Mouse (Mus musculus) kidney, postnatal 25 days (tissue): ENCODE data around the gene Bpi.

Experiments used
- DNase-seq, 2 experiments: peaks; one replicate each; pipeline ENCODE4 v3.0.0; 2021; ENCODE audit warnings: mixed read lengths in 2 of 2

Gene Bpi

DNA sequence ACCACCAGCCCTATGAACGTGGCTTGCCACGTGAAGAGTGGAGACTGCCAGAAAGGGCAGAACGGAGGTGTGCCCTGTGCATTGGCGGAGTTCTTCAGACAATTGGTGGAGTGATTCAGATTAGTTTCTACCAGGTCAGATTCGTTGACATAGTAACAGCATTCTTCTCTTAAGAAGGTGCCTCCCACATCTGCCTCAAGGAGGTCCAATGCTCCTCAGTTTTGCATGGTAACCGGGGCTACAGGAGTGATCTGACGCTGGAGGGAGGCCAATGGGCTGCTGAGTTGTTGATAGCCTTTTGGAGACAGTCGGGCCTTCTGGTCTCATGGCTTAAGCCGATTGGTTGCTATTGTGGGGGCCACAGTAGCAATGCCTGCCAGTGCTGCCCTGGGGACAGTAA is 37.8 kb downstream of the Bpi start:
- peak in 1 of 2 experiments; percentile 32 for DNase-seq

DNA sequence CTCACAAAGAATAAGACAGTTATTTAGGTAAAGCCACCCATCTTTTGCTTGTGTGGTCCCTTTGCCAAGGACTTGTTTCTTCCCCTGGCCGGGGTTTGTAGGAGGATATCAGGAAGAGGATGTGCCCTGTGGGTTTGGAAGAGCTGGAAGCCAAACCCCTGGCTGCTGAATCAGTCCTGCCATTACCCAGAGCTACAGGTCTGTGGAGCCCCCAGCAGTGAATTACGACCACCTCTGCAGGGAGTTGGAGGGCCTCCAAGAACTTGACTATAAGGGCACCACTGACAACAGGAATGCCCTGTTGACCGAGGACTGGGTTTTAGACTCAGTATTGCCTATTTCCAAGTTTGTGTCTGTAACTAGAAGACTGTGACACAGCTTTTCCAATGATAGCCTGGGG is 41.3 kb downstream of the Bpi start:
- peak in 1 of 2 experiments; percentile 6 for DNase-seq

DNA sequence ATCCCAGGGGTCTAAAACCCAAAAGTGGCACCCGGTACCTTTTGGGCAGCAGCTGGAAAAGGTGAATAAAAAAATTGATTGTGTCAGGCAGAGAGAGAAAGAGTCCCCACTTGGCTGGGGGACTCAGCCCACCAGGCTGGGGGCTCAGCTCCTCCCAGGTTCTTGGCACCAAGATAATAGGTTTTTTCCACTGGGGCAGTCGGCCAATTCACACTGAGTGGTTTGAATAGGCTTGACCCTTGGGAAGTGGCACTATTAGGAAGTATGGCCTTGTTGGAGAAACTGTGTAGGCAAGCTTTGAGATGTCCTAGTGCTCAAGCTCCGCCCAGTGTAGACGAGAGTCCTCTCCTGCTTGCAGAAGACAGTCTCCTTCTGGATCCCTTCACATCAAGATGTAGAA is 41.8 kb downstream of the Bpi start:
- DNase-seq, result peak; percentile 21 to 36

GRCm38 (mm10) chr2:158302807-158303206 is 44.9 kb downstream of the Bpi start:
- peak in 1 of 2 experiments; percentile 33 for DNase-seq

GRCm38 (mm10) chr2:158305948-158306695 is 48.2 kb downstream of the Bpi start, which contains the start of gene Lbp:
TSS of gene Lbp (plus strand) at chr2:158306493.
- DNase-seq, result peak; percentile 59 to 80

DNA sequence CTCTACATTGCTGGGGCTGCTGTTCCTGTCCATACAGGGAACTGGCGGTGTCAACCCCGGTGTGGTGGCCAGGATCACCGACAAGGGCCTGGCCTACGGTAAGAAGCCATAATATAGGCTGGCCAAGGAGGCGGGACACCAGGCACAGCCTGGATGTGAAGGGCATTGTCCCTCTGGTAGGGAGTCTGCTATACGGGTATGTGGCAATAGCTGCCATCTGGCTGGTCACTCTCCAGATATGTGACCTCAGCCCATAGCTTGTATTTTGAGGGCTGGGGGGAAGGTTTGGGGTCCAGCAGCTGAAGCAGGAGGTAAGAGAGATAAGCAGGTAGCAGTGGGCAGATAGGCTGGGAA is 48.8 kb downstream of the Bpi start:
- no peak for DNase-seq

GRCm38 (mm10) chr2:158308276-158308675 is 50.4 kb downstream of the Bpi start:
- no peak for DNase-seq

GRCm38 (mm10) chr2:158313089-158313488 is 55.2 kb downstream of the Bpi start:
- DNase-seq, result no peak

DNA sequence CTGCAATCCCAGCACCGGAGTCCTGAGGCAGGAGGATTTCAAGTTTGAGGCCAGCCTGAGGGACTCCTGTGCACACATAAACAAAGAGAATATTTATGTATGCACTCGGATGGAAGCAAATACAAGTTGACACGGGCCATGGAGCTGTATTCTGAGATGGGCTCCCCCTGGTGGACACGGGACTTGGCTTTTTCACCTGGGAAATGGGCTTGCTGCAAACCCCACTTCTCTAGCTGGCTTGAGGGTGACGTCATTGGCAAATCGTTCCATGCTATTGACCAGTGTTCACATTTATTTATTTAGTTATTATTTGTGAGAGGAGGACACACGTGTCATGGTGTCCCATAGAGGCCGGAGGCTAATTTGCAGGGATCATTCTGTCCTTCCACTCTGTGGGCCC is 58.5 kb downstream of the Bpi start:
- DNase-seq, result peak in 1 of 2 experiments; percentile 47

DNA sequence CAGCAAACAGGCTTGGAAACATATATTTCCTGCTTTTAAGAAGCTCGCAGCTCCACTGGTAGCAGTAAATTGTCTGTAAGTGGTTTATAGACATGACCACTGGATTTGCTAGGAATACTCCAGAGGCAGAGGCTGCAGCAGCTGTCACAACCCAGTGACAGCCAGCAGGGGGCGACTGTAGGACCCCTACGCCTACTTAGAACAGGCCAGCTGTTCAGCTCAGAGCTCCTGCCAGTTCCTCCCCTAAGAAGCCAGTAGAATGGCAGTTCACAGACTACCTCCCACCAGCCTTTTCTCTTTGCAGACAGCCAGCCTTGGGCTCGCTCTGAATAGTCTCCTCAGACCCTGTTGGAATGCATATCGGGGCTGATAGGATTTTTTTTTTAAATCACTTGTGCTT is 59.1 kb downstream of the Bpi start:
- DNase-seq, result peak; percentile 55 to 59

GRCm38 (mm10) chr2:158321596-158321995 is 63.7 kb downstream of the Bpi start:
- no peak for DNase-seq

DNA sequence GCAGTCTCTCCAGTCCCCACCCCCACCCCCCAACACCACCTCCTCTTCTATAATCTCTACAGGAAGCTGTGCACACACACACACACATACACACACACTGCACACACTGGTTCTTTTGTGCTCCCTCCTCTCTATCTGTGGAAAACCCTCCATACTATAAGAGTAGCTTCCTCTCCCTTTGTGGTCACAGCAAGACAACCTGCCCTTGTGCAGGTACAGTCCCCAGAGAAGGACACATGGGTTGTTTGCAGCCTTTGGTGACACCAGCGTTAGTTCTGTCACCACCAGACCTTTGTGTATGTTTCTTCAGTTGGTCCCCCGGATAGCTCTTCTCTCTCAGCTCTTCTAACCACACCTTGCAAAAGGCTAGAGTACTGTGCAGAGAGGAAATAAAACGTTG is 65.0 kb downstream of the Bpi start:
- DNase-seq, result no peak

DNA sequence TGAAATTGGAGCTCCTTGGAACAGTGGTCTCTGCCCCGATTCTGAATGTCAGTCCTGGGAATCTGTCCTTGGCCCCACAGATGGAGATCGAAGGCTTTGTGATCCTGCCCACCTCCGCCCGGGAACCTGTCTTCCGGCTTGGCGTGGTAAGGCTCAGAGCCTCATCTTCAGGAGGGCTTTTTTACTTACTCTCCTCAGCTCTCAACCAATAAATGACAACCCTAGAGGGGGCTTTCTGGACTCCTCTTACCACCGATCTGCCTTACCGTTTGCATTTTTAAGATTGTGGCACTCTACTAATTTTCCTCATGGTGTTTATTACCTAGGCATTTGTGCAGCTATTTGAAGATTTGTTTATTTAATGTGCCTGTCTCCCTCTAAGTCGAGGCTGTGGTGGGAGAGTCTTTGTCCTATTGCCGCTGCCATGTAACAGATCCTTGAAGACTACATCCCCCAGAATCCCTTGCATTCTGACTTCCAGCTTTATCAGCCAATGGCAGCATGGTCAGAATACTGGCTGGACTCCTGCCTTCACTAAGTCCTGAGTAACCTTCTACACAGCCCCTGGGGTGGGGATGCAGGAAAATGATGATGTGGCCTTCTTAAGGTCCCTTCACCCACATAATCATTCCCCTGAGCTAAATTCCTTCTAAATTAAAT is 66.8 kb downstream of the Bpi start:
- peak in 1 of 2 experiments; percentile 23 for DNase-seq

DNA sequence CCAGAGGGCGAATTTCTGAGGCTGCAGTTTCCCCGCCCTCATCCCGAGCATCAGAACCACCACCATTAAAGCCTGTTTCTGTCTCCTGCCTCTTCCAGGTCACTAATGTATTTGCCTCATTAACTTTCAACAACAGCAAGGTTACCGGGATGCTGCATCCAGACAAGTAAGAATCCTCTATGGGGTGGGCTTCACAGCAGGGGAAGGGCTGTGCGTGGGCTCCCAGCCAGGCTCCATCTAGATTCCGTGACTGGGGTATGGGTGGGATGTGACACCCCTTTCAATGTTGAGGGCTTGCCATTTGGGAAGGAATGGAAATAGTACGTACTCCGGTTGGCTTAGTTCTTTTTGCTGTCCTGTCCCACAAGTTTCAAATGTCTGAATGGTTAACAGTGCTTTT is 67.7 kb downstream of the Bpi start:
- no peak for DNase-seq
